13 mouse cellular contexts compared by ENCODE assay signal in the genomic region with DNA sequence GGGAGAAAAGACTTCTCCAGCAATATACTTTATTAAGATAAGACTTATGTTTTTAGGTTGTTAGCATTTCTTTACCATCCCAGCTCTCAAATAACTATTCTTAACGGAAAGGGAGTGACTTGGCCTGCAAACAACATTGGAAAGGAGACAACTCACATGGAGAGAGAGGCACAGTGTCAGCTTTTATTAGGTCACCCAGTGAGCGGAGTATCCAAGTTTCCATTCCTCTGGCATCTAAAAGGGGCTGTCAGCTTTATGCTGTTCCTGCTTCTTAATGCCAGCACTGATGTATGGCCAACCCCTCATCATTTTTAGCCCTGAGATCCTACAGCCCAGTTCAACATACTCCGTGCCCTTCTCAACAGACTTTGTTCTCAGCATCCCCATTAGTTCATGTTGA.
DNase-seq lines count a peak whose midpoint lies in the region; ATAC-seq and TF ChIP-seq lines count a peak whose summit lies in the region.
"Had no signal": no experiment of that assay in that cellular context is flagged by ENCODE, and none has a peak within 500 bp of the region (broad histone marks: within the 10 kb centered on the region; RNA-seq: fewer than 3 reads in every experiment).

No protein-coding gene starts in this region.

- no peaks in the 10 kb centered on the region for H3K4me1 ChIP-seq in hindbrain, postnatal 0 days (ENCODE audit: insufficient read depth, low read length)
- H3K4me1 ChIP-seq in hindbrain, embryonic 10.5 days (replicated peaks), result no peaks in the 10 kb centered on the region
- no peaks in the 10 kb centered on the region for H3K4me1 ChIP-seq in midbrain, postnatal 0 days (ENCODE audit: insufficient read depth, low read length)
- no peaks in the 10 kb centered on the region for H3K4me1 ChIP-seq in midbrain, embryonic 13.5 days (replicated peaks)
- H3K4me1 ChIP-seq in stomach, embryonic 15.5 days, result no peaks in the 10 kb centered on the region
- H3K4me1 ChIP-seq in forebrain, embryonic 16.5 days (replicated peaks; ENCODE audit: control insufficient read depth, insufficient read depth, low read length), result no peaks in the 10 kb centered on the region
- H3K4me1 ChIP-seq: limb, embryonic 12.5 days had no signal

- no peaks in the 10 kb centered on the region for H3K9me3 ChIP-seq in hindbrain, postnatal 0 days (ENCODE audit: low read length)
- H3K9me3 ChIP-seq in hindbrain, embryonic 10.5 days, result no peaks in the 10 kb centered on the region
- no peaks in the 10 kb centered on the region for H3K9me3 ChIP-seq in midbrain, postnatal 0 days (ENCODE audit: low read length)
- H3K9me3 ChIP-seq in midbrain, embryonic 13.5 days, result 0 out of 2 replicates have a peak, but pooled peaks cover 4% of the 10 kb centered on the region
- no peaks in the 10 kb centered on the region for H3K9me3 ChIP-seq in stomach, embryonic 15.5 days
- no peaks in the 10 kb centered on the region for H3K9me3 ChIP-seq in forebrain, embryonic 16.5 days (ENCODE audit: control insufficient read depth, low read length)
- H3K9me3 ChIP-seq: limb, embryonic 12.5 days had no signal

- H3K27ac ChIP-seq in hindbrain, postnatal 0 days, result peak overlapping the region; percentile 36; the same call in 1 of the 2 replicates
- no peak overlapping the region for H3K27ac ChIP-seq in hindbrain, embryonic 10.5 days
- no peak overlapping the region for H3K27ac ChIP-seq in midbrain, postnatal 0 days (ENCODE audit: low read depth, low read length)
- H3K27ac ChIP-seq in midbrain, embryonic 13.5 days, result no peak overlapping the region
- H3K27ac ChIP-seq in stomach, embryonic 15.5 days, result no peak overlapping the region
- no peak overlapping the region for H3K27ac ChIP-seq in forebrain, embryonic 16.5 days (ENCODE audit: low read length)
- H3K27ac ChIP-seq: hindbrain, embryonic 14.5 days; limb, embryonic 12.5 days had no signal

- ATAC-seq in hindbrain, postnatal 0 days, result peak; percentile 52
- no peak for ATAC-seq in midbrain, postnatal 0 days (ENCODE audit: low FRiP score)
- ATAC-seq in midbrain, embryonic 13.5 days, result no peak
- ATAC-seq in stomach, embryonic 15.5 days (ENCODE audit: insufficient read depth, low FRiP score, low read depth), result 0 out of 2 replicates have a peak, but pooled peaks have one; percentile 43
- no peak for ATAC-seq in forebrain, embryonic 16.5 days

- H3K9ac ChIP-seq in hindbrain, postnatal 0 days (replicated peaks; ENCODE audit: low read length), result no peak overlapping the region
- H3K9ac ChIP-seq in midbrain, postnatal 0 days (replicated peaks; ENCODE audit: low read length, poor library complexity, severe bottlenecking), result no peak overlapping the region
- H3K9ac ChIP-seq in midbrain, embryonic 13.5 days (replicated peaks), result no peak overlapping the region
- H3K9ac ChIP-seq in stomach, embryonic 15.5 days, result no peak overlapping the region
- H3K9ac ChIP-seq in forebrain, embryonic 16.5 days (replicated peaks; ENCODE audit: low read depth, low read length), result no peak overlapping the region
- H3K9ac ChIP-seq: hindbrain, embryonic 14.5 days; limb, embryonic 12.5 days had no signal

- TF ChIP-seq CTCF in hindbrain, postnatal 0 days (IDR thresholded peaks at IDR 0.05; ENCODE audit: low read depth), result no peak
- no peak for TF ChIP-seq CTCF in midbrain, postnatal 0 days (IDR thresholded peaks at IDR 0.05)

- no peak overlapping the region for H3K4me2 ChIP-seq in hindbrain, postnatal 0 days (ENCODE audit: low read depth, low read length)
- no peak overlapping the region for H3K4me2 ChIP-seq in midbrain, postnatal 0 days (ENCODE audit: low read depth, low read length, poor library complexity, severe bottlenecking)
- no peak overlapping the region for H3K4me2 ChIP-seq in midbrain, embryonic 13.5 days (replicated peaks)
- no peak overlapping the region for H3K4me2 ChIP-seq in stomach, embryonic 15.5 days
- no peak overlapping the region for H3K4me2 ChIP-seq in forebrain, embryonic 16.5 days (ENCODE audit: low read length)
- H3K4me2 ChIP-seq: hindbrain, embryonic 14.5 days; limb, embryonic 12.5 days had no signal

- H3K4me3 ChIP-seq in hindbrain, postnatal 0 days (ENCODE audit: low read length), result no peak overlapping the region
- H3K4me3 ChIP-seq in hindbrain, embryonic 10.5 days, result no peak overlapping the region
- no peak overlapping the region for H3K4me3 ChIP-seq in midbrain, postnatal 0 days (ENCODE audit: low read depth, low read length)
- H3K4me3 ChIP-seq in midbrain, embryonic 13.5 days (replicated peaks), result no peak overlapping the region
- no peak overlapping the region for H3K4me3 ChIP-seq in stomach, embryonic 15.5 days (replicated peaks)
- no peak overlapping the region for H3K4me3 ChIP-seq in forebrain, embryonic 16.5 days (replicated peaks; ENCODE audit: low read length)
- H3K4me3 ChIP-seq: limb, embryonic 12.5 days; myocyte had no signal

- H3K36me3 ChIP-seq in hindbrain, postnatal 0 days (ENCODE audit: insufficient read depth, low read length), result no peaks in the 10 kb centered on the region
- no peaks in the 10 kb centered on the region for H3K36me3 ChIP-seq in hindbrain, embryonic 10.5 days
- no peaks in the 10 kb centered on the region for H3K36me3 ChIP-seq in midbrain, postnatal 0 days (ENCODE audit: insufficient read depth, low read length)
- no peaks in the 10 kb centered on the region for H3K36me3 ChIP-seq in midbrain, embryonic 13.5 days
- no peaks in the 10 kb centered on the region for H3K36me3 ChIP-seq in stomach, embryonic 15.5 days
- H3K36me3 ChIP-seq in forebrain, embryonic 16.5 days (ENCODE audit: control insufficient read depth, insufficient read depth), result no peaks in the 10 kb centered on the region
- H3K36me3 ChIP-seq: limb, embryonic 12.5 days had no signal

- peak; percentile 68 for DNase-seq in hindbrain, postnatal 0 days (ENCODE audit: low spot score)
- DNase-seq in hindbrain, embryonic 10.5 days (ENCODE audit: low spot score), result no peak
- peak; percentile 67 for DNase-seq in midbrain, postnatal 0 days (ENCODE audit: low spot score)
- DNase-seq in cerebellum, adult 8-10 months, result peak; percentile 76
- no peak for DNase-seq in urinary bladder, postnatal 14 days (ENCODE audit: low spot score)
- DNase-seq: gastrocnemius, postnatal 25 days; kidney, adult 9 months had no signal

- 45% methylated on average over 3 of the region's 3 CpGs for WGBS in hindbrain, postnatal 0 days
- 86% methylated on average over 3 of the region's 3 CpGs for WGBS in hindbrain, embryonic 10.5 days
- 63% methylated on average over 3 of the region's 3 CpGs for WGBS in midbrain, postnatal 0 days
- WGBS in midbrain, embryonic 13.5 days, result 75% methylated on average over 3 of the region's 3 CpGs
- WGBS in stomach, embryonic 15.5 days, result 35% methylated on average over 3 of the region's 3 CpGs
- 62% methylated on average over 3 of the region's 3 CpGs for WGBS in forebrain, embryonic 16.5 days

- no peaks in the 10 kb centered on the region for H3K27me3 ChIP-seq in hindbrain, postnatal 0 days (ENCODE audit: insufficient read depth, low read length)
- no peaks in the 10 kb centered on the region for H3K27me3 ChIP-seq in hindbrain, embryonic 10.5 days (ENCODE audit: insufficient read depth, poor library complexity, severe bottlenecking)
- H3K27me3 ChIP-seq in midbrain, postnatal 0 days (ENCODE audit: insufficient read depth, low read length), result no peaks in the 10 kb centered on the region
- no peaks in the 10 kb centered on the region for H3K27me3 ChIP-seq in midbrain, embryonic 13.5 days
- H3K27me3 ChIP-seq in stomach, embryonic 15.5 days (replicated peaks), result no peaks in the 10 kb centered on the region
- no peaks in the 10 kb centered on the region for H3K27me3 ChIP-seq in forebrain, embryonic 16.5 days (replicated peaks; ENCODE audit: control insufficient read depth, insufficient read depth, low read length)
- H3K27me3 ChIP-seq: limb, embryonic 12.5 days had no signal

Comparison
In these comparisons a context has a peak if more than half of its experiments do, and no peak if none do; other contexts are left out.
1. DNase-seq: peak in hindbrain, postnatal 0 days (single experiment), midbrain, postnatal 0 days (single experiment) and cerebellum, adult 8-10 months (single experiment); none in hindbrain, embryonic 10.5 days (single experiment) and urinary bladder, postnatal 14 days (single experiment).
2. ATAC-seq: peak in hindbrain, postnatal 0 days (single experiment) and stomach, embryonic 15.5 days (single experiment); none in midbrain, postnatal 0 days (single experiment), midbrain, embryonic 13.5 days (single experiment) and forebrain, embryonic 16.5 days (single experiment).